Mouse (Mus musculus): ENCODE results near the gene Fzd2. TPM values are rescaled to one million over a fixed set of nuclear protein-coding genes. Genes with fewer than 3 reads are reported as not detected.

Fzd2 gene
- total and polyA plus RNA-seq, 3 experiments: 2.6 to 10.0 (median 2.8) TPM

GRCm38 (mm10) chr11:102582736-102583135 lies 21.5 kb upstream of the Fzd2 start:
- Histone ChIP-seq H3K27me3 (ENCODE audit: control insufficient read depth, insufficient read depth, low read length) (no peaks in the 10 kb centered on the region), H3K27ac (no peak overlapping the region), H3K36me3 (ENCODE audit: control insufficient read depth, insufficient read depth, low read length) (no peaks in the 10 kb centered on the region), H3K4me1 (ENCODE audit: control insufficient read depth, insufficient read depth, low read length) (peaks cover 3% of the 10 kb centered on the region), H3K79me2 (replicated peaks; ENCODE audit: control insufficient read depth, insufficient read depth, low read length) (no peaks in the 10 kb centered on the region), H3K9ac (ENCODE audit: low read depth, low read length) (no peak overlapping the region), H3K4me3 (no peak overlapping the region)
- intact Hi-C loops (cut with DNase I): no loop called here
- DNase-seq: no peak
- 25% methylated on average over 5 of the region's 5 CpGs for WGBS
- TF ChIP-seq POLR2A (IDR thresholded peaks at IDR 0.05; ENCODE audit: insufficient read depth, low read depth, low read length): no peak
- no peak for TF ChIP-seq EP300 (IDR thresholded peaks at IDR 0.05; ENCODE audit: insufficient read depth, low read depth, low read length)
- TF ChIP-seq CTCF (IDR thresholded peaks at IDR 0.05): no peak

DNA sequence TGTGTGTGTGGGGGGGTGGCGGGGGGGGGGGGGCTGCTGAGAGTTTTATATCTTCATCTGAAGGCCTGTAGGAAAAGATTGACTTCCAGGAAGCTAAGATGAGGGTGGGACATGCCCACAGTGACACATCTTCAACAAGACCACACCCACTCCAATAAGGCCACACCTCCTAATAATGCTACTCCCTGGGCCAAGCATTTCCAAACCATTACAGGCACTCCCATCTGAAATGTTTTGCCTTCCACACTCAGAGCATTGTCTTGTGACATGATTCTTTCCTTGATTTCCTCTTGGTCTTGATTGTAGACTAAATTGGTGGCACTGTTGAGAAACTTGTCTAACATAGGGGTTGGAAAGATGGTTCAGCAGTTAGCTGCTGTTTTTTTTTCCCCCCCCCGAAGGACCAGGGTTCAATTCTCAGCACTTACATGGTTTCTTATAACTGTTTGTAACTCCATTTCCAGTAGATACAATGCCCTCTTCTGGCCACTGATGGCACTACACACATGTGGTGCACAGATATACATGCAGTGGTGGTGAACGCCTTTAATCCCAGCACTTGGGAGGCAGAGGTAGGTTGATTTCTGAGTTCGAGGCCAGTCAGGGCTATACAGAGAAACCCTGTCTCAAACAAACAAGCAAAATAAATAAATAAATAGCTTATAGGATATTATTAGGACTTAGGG lies 17.6 kb upstream of the Fzd2 start:
- Histone ChIP-seq H3K36me3 (ENCODE audit: control insufficient read depth, insufficient read depth, low read length) (no peaks in the 10 kb centered on the region), H3K27me3 (ENCODE audit: control insufficient read depth, insufficient read depth, low read length) (no peaks in the 10 kb centered on the region), H3K4me1 (ENCODE audit: control insufficient read depth, insufficient read depth, low read length) (peaks cover 3% of the 10 kb centered on the region), H3K27ac (no peak overlapping the region), H3K79me2 (replicated peaks; ENCODE audit: control insufficient read depth, insufficient read depth, low read length) (no peaks in the 10 kb centered on the region), H3K9ac (ENCODE audit: low read depth, low read length) (no peak overlapping the region), H3K4me3 (no peak overlapping the region)
- TF ChIP-seq EP300 (IDR thresholded peaks at IDR 0.05; ENCODE audit: insufficient read depth, low read depth, low read length) (no peak), CTCF (IDR thresholded peaks at IDR 0.05) (peak; percentile 14; the same call in 1 of the 2 replicates)
- WGBS: 88% methylated on average over 4 of the region's 4 CpGs
- intact Hi-C loops (cut with DNase I): no loop called here
- DNase-seq: no peak

DNA sequence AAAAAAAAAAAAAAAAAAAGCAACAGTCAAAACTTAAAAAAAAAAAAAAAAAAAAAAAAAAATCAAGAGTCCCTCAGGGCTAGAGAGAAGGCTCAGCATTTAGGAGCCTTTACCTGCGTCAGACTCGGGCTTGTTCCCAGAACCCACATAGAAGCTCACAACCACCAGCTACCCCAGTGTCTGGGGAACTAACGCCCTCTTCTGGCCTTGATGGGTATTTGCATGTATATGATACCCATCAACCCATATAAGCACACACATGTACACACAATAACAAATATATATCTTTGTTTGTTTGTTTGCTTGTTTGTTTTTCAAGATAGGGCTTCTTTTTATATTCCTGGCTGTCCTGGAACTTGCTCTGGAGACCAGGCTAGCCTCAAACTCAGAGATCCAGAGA lies 16.6 kb upstream of the Fzd2 start:
- Histone ChIP-seq H3K27ac (no peak overlapping the region), H3K36me3 (ENCODE audit: control insufficient read depth, insufficient read depth, low read length) (no peaks in the 10 kb centered on the region), H3K79me2 (replicated peaks; ENCODE audit: control insufficient read depth, insufficient read depth, low read length) (no peaks in the 10 kb centered on the region), H3K4me1 (ENCODE audit: control insufficient read depth, insufficient read depth, low read length) (no peaks in the 10 kb centered on the region; the same call in 1 of the 2 replicates), H3K27me3 (ENCODE audit: control insufficient read depth, insufficient read depth, low read length) (no peaks in the 10 kb centered on the region), H3K9ac (ENCODE audit: low read depth, low read length) (no peak overlapping the region), H3K4me3 (no peak overlapping the region)
- DNase-seq: no peak
- intact Hi-C loops (cut with DNase I): no loop called here
- 78% methylated on average over 3 of the region's 3 CpGs for WGBS
- TF ChIP-seq EP300 (IDR thresholded peaks at IDR 0.05; ENCODE audit: insufficient read depth, low read depth, low read length) (no peak), CTCF (IDR thresholded peaks at IDR 0.05) (no peak), POLR2A (IDR thresholded peaks at IDR 0.05; ENCODE audit: insufficient read depth, low read depth, low read length) (no peak)

GRCm38 (mm10) chr11:102595341-102595820 lies 8.8 kb upstream of the Fzd2 start:
- WGBS: 41% methylated on average over 3 of the region's 4 CpGs
- DNase-seq: no peak
- Histone ChIP-seq H3K9ac (ENCODE audit: low read depth, low read length) (no peak overlapping the region), H3K27me3 (ENCODE audit: control insufficient read depth, insufficient read depth, low read length) (0 out of 2 replicates have a peak, but pooled peaks cover 1% of the 10 kb centered on the region), H3K4me1 (ENCODE audit: control insufficient read depth, insufficient read depth, low read length) (no peaks in the 10 kb centered on the region), H3K4me3 (no peak overlapping the region), H3K36me3 (ENCODE audit: control insufficient read depth, insufficient read depth, low read length) (no peaks in the 10 kb centered on the region), H3K27ac (no peak overlapping the region), H3K79me2 (replicated peaks; ENCODE audit: control insufficient read depth, insufficient read depth, low read length) (no peaks in the 10 kb centered on the region)
- TF ChIP-seq EP300 (IDR thresholded peaks at IDR 0.05; ENCODE audit: insufficient read depth, low read depth, low read length): no peak
- no peak for TF ChIP-seq POLR2A (IDR thresholded peaks at IDR 0.05; ENCODE audit: insufficient read depth, low read depth, low read length)
- no peak for TF ChIP-seq CTCF (IDR thresholded peaks at IDR 0.05)
- intact Hi-C loops (cut with DNase I): no loop called here

DNA sequence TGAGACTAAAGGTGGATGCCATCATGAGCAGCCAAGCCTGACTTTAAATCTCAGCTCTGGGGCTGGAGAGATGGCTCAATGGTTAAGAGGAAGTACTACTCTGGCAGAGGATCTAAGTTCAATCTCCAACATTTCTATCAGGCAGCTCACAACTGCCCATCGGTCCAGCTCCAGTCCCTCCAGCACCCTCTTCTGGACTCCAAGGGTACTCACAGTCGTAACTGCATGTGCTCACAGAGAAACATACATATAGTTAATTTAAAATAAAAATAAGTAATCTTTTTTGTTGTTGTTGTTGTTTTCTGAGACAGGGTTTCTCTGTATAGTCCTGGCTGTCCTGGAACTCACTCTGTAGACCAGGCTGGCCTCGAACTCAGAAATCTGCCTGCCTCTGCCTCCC lies 4.3 kb upstream of the Fzd2 start:
- Histone ChIP-seq H3K27me3 (ENCODE audit: control insufficient read depth, insufficient read depth, low read length) (0 out of 2 replicates have a peak, but pooled peaks cover 2% of the 10 kb centered on the region), H3K4me1 (ENCODE audit: control insufficient read depth, insufficient read depth, low read length) (no peaks in the 10 kb centered on the region), H3K27ac (no peak overlapping the region), H3K36me3 (ENCODE audit: control insufficient read depth, insufficient read depth, low read length) (no peaks in the 10 kb centered on the region), H3K79me2 (replicated peaks; ENCODE audit: control insufficient read depth, insufficient read depth, low read length) (no peaks in the 10 kb centered on the region), H3K9ac (ENCODE audit: low read depth, low read length) (no peak overlapping the region), H3K4me3 (no peak overlapping the region)
- 79% methylated on average over 3 of the region's 3 CpGs for WGBS
- no peak for DNase-seq
- TF ChIP-seq EP300 (IDR thresholded peaks at IDR 0.05; ENCODE audit: insufficient read depth, low read depth, low read length) (no peak), CTCF (IDR thresholded peaks at IDR 0.05) (peak; percentile 35)
- intact Hi-C loops (cut with DNase I): no loop called here

DNA sequence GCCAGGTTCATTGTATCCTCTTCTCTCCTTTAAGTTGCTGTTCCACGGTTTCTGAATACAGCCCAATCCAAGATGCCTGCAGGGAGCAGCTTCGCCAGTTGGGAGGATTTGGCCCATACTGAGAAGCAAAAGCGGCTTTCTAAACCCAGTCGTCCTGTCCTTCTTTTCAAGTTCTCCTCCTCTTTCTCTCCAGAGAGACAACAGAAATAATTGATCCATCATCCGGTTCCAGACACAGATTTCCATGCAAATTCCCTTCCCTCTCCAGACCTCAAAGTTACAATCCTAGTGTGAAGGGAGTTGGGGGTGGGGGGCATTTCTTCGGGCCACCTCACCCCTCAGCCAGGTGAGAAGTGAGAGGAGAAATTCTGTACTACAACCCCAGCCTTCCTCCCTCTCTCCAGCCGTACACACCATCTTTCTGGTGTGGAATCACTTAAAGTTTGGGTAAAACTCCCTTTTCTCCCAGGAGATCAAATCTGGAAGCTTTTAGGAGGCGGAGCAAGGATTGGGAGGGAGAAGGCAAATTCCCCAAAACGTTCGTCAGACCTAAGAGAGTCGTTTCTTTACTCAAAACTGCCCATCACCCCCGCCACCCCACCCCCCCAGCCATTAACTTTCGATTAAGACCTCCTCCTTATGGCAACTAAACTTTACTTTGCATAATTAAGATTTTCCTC lies 1.2 kb upstream of the Fzd2 start:
- intact Hi-C loops (cut with DNase I): no loop called here

More for the DNA sequence above, 1.2 kb upstream of the Fzd2 start:
- H3K79me2 ChIP-seq (replicated peaks; ENCODE audit: control insufficient read depth, insufficient read depth, low read length): no peaks in the 10 kb centered on the region
- H3K36me3 ChIP-seq (ENCODE audit: control insufficient read depth, insufficient read depth, low read length): no peaks in the 10 kb centered on the region
- peak overlapping the region; percentile 80 for H3K27ac ChIP-seq
- H3K27me3 ChIP-seq (ENCODE audit: control insufficient read depth, insufficient read depth, low read length): peaks cover 8% of the 10 kb centered on the region; the same call in 1 of the 2 replicates
- H3K9ac ChIP-seq (ENCODE audit: low read depth, low read length): peak overlapping the region; percentile 39
- TF ChIP-seq CTCF (IDR thresholded peaks at IDR 0.05) (no peak), POLR2A (IDR thresholded peaks at IDR 0.05; ENCODE audit: insufficient read depth, low read depth, low read length) (no peak), EP300 (IDR thresholded peaks at IDR 0.05; ENCODE audit: insufficient read depth, low read depth, low read length) (no peak)
- peaks cover 2% of the 10 kb centered on the region; the same call in 1 of the 2 replicates for H3K4me1 ChIP-seq (ENCODE audit: control insufficient read depth, insufficient read depth, low read length)
- H3K4me3 ChIP-seq: peak overlapping the region; percentile 71
- 10% methylated on average over 13 of the region's 13 CpGs for WGBS
- DNase-seq: peak; percentile 29 to 35
